Mouse (Mus musculus): ENCODE data around the gene Gm33815. TPM values are rescaled to one million over a fixed set of nuclear protein-coding genes. Genes with fewer than 3 reads are reported as not detected.
"Not testable (repeated sequence)": the region's sequence is repeated elsewhere in the genome, so short reads cannot be mapped to it uniquely, and the experiment has no call there.

The Gm33815 gene
- total RNA-seq (2017) = not detected in 2 replicates

DNA sequence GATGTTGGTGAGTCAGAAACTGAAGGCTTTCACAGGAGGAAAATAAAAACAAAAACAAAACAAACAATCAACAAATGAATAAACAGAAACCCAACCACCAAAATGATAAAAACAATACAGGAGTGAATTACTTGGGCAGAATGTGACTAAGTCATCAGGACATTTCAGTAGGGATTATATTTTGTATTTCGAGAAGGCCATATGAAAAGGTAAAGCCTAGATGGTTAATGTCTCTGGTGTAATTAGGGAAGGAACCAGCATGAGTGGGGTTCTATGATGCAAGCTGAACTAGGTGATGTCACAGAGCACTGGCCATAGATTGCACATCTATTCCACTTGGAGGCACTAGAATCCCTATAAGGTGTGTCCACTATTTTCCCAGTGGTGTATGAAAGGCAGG, at the start of gene Gm33815:
TSS of gene Gm33815 (plus strand) at position 301 of the 400 bp plus-strand sequence.
- not testable (repeated sequence) for ATAC-seq (ENCODE audit: extremely low read depth, insufficient number of reproducible peaks, low FRiP score, poor library complexity, severe bottlenecking)
